Mouse (Mus musculus): ENCODE results near the gene Copg1. TPM values are rescaled to one million over a fixed set of nuclear protein-coding genes. Genes with fewer than 3 reads are reported as not detected.

The Copg1 gene
- polyA plus RNA-seq, 1 experiment from 2014 or later: 142 TPM

DNA sequence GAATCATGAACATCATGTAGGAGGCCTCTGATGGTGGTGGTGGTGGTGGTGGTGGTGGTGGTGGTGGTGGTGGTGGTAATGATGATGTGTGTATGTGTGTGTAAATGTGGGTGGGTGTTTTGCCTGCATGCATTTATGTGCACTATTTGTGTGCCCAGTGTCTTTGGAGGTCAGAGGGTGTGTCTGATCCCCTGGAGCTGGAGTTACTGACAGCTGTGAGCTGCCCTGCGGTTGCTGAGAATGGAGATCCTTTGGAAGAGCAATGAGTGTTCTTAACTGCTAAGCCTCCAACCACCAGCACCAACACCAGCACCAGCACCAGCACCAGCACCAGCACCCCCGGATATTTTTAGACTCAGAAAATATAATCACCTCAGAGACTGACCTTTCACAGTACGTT, 5.4 kb upstream of the Copg1 start:
- H3K4me2 ChIP-seq (ENCODE audit: low read depth, low read length, severe bottlenecking): no peak overlapping the region
- WGBS: 77% methylated on average over 3 of the region's 3 CpGs
- DNase-seq (ENCODE audit: low spot score) (no peak), ATAC-seq (replicated peaks; ENCODE audit: low FRiP score) (no peak)
- H3K9ac ChIP-seq (ENCODE audit: low read length): no peak overlapping the region
- no peaks in the 10 kb centered on the region for H3K27me3 ChIP-seq (ENCODE audit: control insufficient read depth, insufficient read depth, low read length)
- no peaks in the 10 kb centered on the region for H3K4me1 ChIP-seq (replicated peaks; ENCODE audit: control insufficient read depth, insufficient read depth, low read length)
- H3K27ac ChIP-seq (ENCODE audit: low read depth, low read length): no peak overlapping the region
- H3K9me3 ChIP-seq (ENCODE audit: control insufficient read depth, low read length): no peaks in the 10 kb centered on the region
- no peak overlapping the region for H3K4me3 ChIP-seq (ENCODE audit: low read depth, low read length)
- H3K36me3 ChIP-seq (ENCODE audit: control insufficient read depth, insufficient read depth, low read length): no peaks in the 10 kb centered on the region

DNA sequence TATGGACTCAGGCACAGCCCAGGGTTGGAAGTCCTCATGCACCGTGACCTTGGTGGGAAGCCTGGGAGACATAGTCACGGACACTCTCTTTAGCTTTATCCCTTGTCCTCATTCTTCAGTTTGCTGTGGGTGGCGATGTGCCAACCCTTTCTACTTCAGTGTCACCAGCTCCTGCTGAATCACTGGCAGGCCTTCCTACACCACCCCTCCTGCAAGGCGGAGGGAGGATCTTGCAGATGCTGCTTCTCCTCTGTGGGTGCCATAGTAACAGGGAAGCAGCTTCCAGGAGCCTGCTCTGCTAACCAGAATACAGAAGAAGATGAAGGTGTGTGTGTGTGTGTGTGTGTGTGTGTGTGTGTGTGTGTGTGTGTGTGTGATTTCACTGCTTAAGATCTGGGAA, 4.8 kb upstream of the Copg1 start:
- Histone ChIP-seq H3K9me3 (ENCODE audit: control insufficient read depth, low read length) (no peaks in the 10 kb centered on the region), H3K27ac (ENCODE audit: low read depth, low read length) (no peak overlapping the region), H3K4me2 (ENCODE audit: low read depth, low read length, severe bottlenecking) (no peak overlapping the region), H3K4me1 (replicated peaks; ENCODE audit: control insufficient read depth, insufficient read depth, low read length) (no peaks in the 10 kb centered on the region), H3K4me3 (ENCODE audit: low read depth, low read length) (no peak overlapping the region), H3K9ac (ENCODE audit: low read length) (no peak overlapping the region), H3K36me3 (ENCODE audit: control insufficient read depth, insufficient read depth, low read length) (no peaks in the 10 kb centered on the region), H3K27me3 (ENCODE audit: control insufficient read depth, insufficient read depth, low read length) (no peaks in the 10 kb centered on the region)
- 65% methylated on average over 4 of the region's 4 CpGs for WGBS
- peak; percentile 39 for DNase-seq (ENCODE audit: low spot score)
- no peak for ATAC-seq (replicated peaks; ENCODE audit: low FRiP score)

DNA sequence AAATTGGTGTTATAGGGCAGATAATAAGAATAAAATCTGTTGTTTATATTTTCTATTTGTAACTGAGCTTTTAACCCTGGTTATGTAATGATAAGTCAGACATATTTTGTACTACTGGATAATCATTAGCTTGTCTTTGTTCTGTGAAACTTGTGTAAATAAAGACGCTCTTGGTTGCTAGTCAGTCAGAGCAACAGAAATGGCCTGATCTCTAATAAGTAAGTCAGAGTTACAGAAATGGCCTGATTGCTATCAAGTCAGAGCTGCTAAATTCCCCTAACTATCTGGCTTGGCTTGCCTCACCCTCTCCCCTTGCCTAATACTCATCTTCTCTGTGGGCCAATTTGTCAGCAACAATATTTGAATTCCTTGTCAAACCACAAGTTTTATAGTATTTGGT, 893 bp upstream of the Copg1 start:
- peaks cover 2% of the 10 kb centered on the region; the same call in 1 of the 2 replicates for H3K36me3 ChIP-seq (ENCODE audit: control insufficient read depth, insufficient read depth, low read length)
- DNase-seq (ENCODE audit: low spot score) (no peak), ATAC-seq (replicated peaks; ENCODE audit: low FRiP score) (no peak)
- WGBS: 94% methylated on average over 1 of the region's 1 CpGs
- H3K27me3 ChIP-seq (ENCODE audit: control insufficient read depth, insufficient read depth, low read length): no peaks in the 10 kb centered on the region
- H3K4me3 ChIP-seq (ENCODE audit: low read depth, low read length): no peak overlapping the region
- H3K4me2 ChIP-seq (ENCODE audit: low read depth, low read length, severe bottlenecking): no peak overlapping the region
- H3K27ac ChIP-seq (ENCODE audit: low read depth, low read length): no peak overlapping the region
- no peaks in the 10 kb centered on the region for H3K9me3 ChIP-seq (ENCODE audit: control insufficient read depth, low read length)
- H3K9ac ChIP-seq (ENCODE audit: low read length): no peak overlapping the region
- H3K4me1 ChIP-seq (replicated peaks; ENCODE audit: control insufficient read depth, insufficient read depth, low read length): peaks cover 6% of the 10 kb centered on the region

DNA sequence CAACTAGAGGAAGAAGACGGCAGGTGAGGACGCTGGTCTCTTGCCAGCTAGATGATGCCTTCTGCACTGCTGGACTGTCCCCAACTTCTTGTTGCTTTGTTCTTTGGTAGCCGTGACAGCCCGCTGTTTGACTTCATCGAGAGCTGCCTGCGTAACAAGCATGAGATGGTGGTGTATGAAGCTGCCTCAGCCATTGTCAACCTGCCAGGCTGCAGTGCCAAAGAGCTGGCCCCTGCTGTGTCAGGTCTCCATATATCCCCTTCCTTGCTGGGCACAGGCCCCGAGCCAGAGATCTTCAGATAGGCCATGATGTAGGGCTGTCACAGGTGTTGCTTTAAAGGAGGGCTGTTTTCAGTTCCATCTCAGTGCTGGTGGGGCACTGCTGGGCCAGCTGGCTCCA, 6.3 kb downstream of the Copg1 start:
- WGBS: 91% methylated on average over 7 of the region's 7 CpGs
- Histone ChIP-seq H3K9ac (ENCODE audit: low read length) (no peak overlapping the region), H3K4me2 (ENCODE audit: low read depth, low read length, severe bottlenecking) (no peak overlapping the region), H3K4me1 (replicated peaks; ENCODE audit: control insufficient read depth, insufficient read depth, low read length) (no peaks in the 10 kb centered on the region), H3K27me3 (ENCODE audit: control insufficient read depth, insufficient read depth, low read length) (no peaks in the 10 kb centered on the region), H3K9me3 (ENCODE audit: control insufficient read depth, low read length) (no peaks in the 10 kb centered on the region), H3K27ac (ENCODE audit: low read depth, low read length) (no peak overlapping the region), H3K36me3 (ENCODE audit: control insufficient read depth, insufficient read depth, low read length) (peaks cover 8% of the 10 kb centered on the region; the same call in 1 of the 2 replicates), H3K4me3 (ENCODE audit: low read depth, low read length) (no peak overlapping the region)
- DNase-seq (ENCODE audit: low spot score) (no peak), ATAC-seq (replicated peaks; ENCODE audit: low FRiP score) (no peak)

DNA sequence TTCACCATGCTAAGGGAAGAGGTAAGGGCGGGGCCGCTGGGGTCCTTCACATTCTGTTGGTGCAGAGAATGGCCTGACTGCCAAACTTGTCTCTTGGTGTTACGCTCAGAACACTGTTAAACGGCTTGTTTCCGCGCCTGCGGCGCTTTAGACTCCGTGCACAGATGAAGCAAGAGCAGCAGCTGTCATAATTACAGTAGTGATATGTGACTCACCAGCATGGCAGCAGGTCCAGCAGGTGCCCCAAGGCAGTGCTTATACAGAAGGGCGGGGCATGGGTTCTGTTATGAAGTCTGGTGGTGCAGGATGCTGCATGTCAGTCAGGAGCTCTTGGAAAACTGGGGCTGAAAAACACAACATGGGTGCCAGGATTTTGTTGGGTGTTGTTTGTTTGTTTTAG, 10.4 kb downstream of the Copg1 start:
- WGBS: 94% methylated on average over 10 of the region's 10 CpGs
- H3K27me3 ChIP-seq (ENCODE audit: control insufficient read depth, insufficient read depth, low read length): no peaks in the 10 kb centered on the region

DNA sequence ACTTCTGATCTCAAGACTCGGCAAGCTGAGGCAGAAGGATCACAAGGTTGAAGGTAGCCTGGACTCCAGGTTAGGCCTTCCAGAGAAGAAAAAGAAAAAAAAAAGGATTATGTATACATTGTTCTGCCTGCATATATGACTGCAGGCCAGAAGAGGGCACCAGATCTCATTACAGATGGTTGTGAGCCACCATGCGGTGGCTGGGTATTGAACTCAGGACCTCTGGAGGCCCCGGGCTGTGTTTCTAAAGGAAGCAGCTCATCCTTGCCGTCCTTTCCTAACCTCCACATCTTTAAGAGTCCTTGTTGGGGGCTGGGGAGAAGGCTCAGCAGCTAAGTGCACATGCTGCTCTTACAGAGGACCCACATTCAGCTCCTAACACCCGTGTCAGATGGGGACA, 19.0 kb downstream of the Copg1 start:
- DNase-seq (ENCODE audit: low spot score) (no peak), ATAC-seq (replicated peaks; ENCODE audit: low FRiP score) (no peak)
- Histone ChIP-seq H3K9ac (ENCODE audit: low read length) (no peak overlapping the region), H3K4me3 (ENCODE audit: low read depth, low read length) (no peak overlapping the region), H3K36me3 (ENCODE audit: control insufficient read depth, insufficient read depth, low read length) (peaks cover 15% of the 10 kb centered on the region), H3K4me2 (ENCODE audit: low read depth, low read length, severe bottlenecking) (no peak overlapping the region), H3K27ac (ENCODE audit: low read depth, low read length) (no peak overlapping the region), H3K9me3 (ENCODE audit: control insufficient read depth, low read length) (no peaks in the 10 kb centered on the region), H3K27me3 (ENCODE audit: control insufficient read depth, insufficient read depth, low read length) (no peaks in the 10 kb centered on the region), H3K4me1 (replicated peaks; ENCODE audit: control insufficient read depth, insufficient read depth, low read length) (no peaks in the 10 kb centered on the region)
- WGBS: 67% methylated on average over 5 of the region's 5 CpGs

More for the DNA sequence above, 10.4 kb downstream of the Copg1 start:
- Histone ChIP-seq H3K4me3 (ENCODE audit: low read depth, low read length) (no peak overlapping the region), H3K4me2 (ENCODE audit: low read depth, low read length, severe bottlenecking) (no peak overlapping the region), H3K9me3 (ENCODE audit: control insufficient read depth, low read length) (no peaks in the 10 kb centered on the region), H3K27ac (ENCODE audit: low read depth, low read length) (no peak overlapping the region), H3K9ac (ENCODE audit: low read length) (no peak overlapping the region), H3K4me1 (replicated peaks; ENCODE audit: control insufficient read depth, insufficient read depth, low read length) (no peaks in the 10 kb centered on the region), H3K36me3 (ENCODE audit: control insufficient read depth, insufficient read depth, low read length) (peaks cover 7% of the 10 kb centered on the region; the same call in 1 of the 2 replicates)
- ATAC-seq (replicated peaks; ENCODE audit: low FRiP score): no peak
- no peak for DNase-seq (ENCODE audit: low spot score)

DNA sequence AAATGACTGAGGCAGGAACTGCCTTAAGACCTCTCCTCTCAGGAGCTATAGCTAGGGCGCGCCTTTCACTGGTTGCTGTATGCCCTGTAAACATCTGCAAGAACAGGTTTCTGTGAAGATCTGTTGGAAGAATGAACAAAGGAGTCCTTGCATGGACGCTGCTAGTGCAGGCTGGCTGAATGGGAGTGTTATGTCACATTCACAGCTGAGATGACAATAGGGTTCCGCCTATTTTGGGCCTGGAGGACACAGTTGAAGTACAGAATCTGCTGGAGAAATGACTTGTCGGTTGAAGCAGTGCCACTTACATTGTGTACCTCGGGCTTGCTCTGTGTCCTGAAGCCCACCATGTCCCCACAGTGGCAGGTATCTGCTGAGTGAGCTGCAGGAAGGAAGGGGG, 21.6 kb downstream of the Copg1 start:
- DNase-seq (ENCODE audit: low spot score) (no peak), ATAC-seq (replicated peaks; ENCODE audit: low FRiP score) (no peak)
- Histone ChIP-seq H3K4me1 (replicated peaks; ENCODE audit: control insufficient read depth, insufficient read depth, low read length) (no peaks in the 10 kb centered on the region), H3K27ac (ENCODE audit: low read depth, low read length) (no peak overlapping the region), H3K4me2 (ENCODE audit: low read depth, low read length, severe bottlenecking) (no peak overlapping the region), H3K36me3 (ENCODE audit: control insufficient read depth, insufficient read depth, low read length) (peaks cover 10% of the 10 kb centered on the region), H3K4me3 (ENCODE audit: low read depth, low read length) (no peak overlapping the region), H3K9ac (ENCODE audit: low read length) (no peak overlapping the region), H3K27me3 (ENCODE audit: control insufficient read depth, insufficient read depth, low read length) (no peaks in the 10 kb centered on the region), H3K9me3 (ENCODE audit: control insufficient read depth, low read length) (no peaks in the 10 kb centered on the region)
- 87% methylated on average over 6 of the region's 6 CpGs for WGBS

DNA sequence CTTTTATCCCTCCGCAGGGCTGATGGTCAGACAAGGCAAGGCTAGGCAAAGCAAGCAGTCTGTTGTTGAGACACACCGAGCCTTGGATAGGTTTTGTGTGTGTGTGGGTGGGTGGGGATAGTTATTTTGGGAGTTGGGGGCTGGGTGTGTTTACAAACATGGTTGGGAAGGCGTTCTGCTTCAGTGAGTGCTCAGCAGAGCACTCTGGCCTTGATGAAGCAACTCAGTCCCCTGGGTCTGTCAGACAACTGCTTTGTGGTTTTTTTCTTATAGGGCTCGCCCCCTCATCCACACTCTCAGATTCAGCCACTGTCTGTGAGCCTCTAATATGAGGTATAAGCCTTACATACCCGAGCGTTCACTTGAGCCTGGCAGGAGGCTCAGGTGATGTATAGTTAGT, 23.9 kb downstream of the Copg1 start:
- DNase-seq (ENCODE audit: low spot score): no peak
- Histone ChIP-seq H3K36me3 (ENCODE audit: control insufficient read depth, insufficient read depth, low read length) (peaks cover 6% of the 10 kb centered on the region), H3K4me3 (ENCODE audit: low read depth, low read length) (no peak overlapping the region), H3K27ac (ENCODE audit: low read depth, low read length) (no peak overlapping the region), H3K9me3 (ENCODE audit: control insufficient read depth, low read length) (no peaks in the 10 kb centered on the region), H3K4me2 (ENCODE audit: low read depth, low read length, severe bottlenecking) (no peak overlapping the region), H3K27me3 (ENCODE audit: control insufficient read depth, insufficient read depth, low read length) (no peaks in the 10 kb centered on the region), H3K4me1 (replicated peaks; ENCODE audit: control insufficient read depth, insufficient read depth, low read length) (no peaks in the 10 kb centered on the region; the same call in 1 of the 2 replicates), H3K9ac (ENCODE audit: low read length) (no peak overlapping the region)
- WGBS: 84% methylated on average over 6 of the region's 6 CpGs
- no peak for ATAC-seq (replicated peaks; ENCODE audit: low FRiP score)

DNA sequence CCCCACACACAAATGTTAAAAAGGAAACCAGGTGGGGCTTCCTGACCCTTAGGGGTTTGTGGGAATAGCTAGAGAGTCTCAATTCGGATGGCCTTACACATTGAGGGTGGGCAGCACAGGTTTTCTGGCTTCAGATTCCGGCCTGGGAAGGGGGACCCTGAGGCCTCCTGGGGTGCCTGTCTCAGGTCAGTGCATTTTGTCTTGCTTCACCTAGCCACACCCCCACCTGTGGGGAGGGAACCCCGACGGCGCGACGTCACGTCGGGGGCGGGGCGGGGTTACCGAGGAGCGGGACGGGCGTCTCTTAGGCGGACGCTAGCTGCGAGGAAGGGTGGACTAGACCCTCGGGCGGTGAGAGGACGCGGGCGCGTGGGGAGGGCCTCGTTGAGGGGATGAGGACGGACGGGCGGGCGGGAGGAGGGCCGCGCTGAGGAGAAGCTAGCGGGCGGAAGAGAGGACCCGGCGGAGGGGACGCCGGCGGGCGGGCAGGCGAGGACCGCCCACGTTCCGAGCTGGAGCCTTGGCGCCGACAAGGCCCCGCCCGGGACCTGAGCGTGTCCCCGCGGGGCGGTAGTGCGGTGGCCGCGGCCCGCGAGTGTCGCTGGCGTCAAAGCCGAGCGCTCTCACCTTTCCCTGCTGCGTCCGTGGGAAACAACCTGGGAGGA, 26.2 kb downstream of the Copg1 start, which contains the start of gene Hmces:
Hmces (plus strand) TSS at position 275 of the 665 bp plus-strand sequence.
- Histone ChIP-seq H3K27ac (ENCODE audit: low read depth, low read length) (peak within 1 kb of the TSS; percentile 63), H3K4me1 (replicated peaks; ENCODE audit: control insufficient read depth, insufficient read depth, low read length) (no peaks in the 10 kb centered on the region; the same call in 1 of the 2 replicates), H3K4me2 (ENCODE audit: low read depth, low read length, severe bottlenecking) (peak within 1 kb of the TSS; percentile 69), H3K9me3 (ENCODE audit: control insufficient read depth, low read length) (no peaks in the 10 kb centered on the region), H3K9ac (ENCODE audit: low read length) (peak within 1 kb of the TSS; percentile 79), H3K4me3 (ENCODE audit: low read depth, low read length) (peak within 1 kb of the TSS; percentile 73), H3K27me3 (ENCODE audit: control insufficient read depth, insufficient read depth, low read length) (no peaks in the 10 kb centered on the region), H3K36me3 (ENCODE audit: control insufficient read depth, insufficient read depth, low read length) (peaks cover 9% of the 10 kb centered on the region)
- DNase-seq (ENCODE audit: low spot score) (peak; percentile 85), ATAC-seq (replicated peaks; ENCODE audit: low FRiP score) (peak; percentile 89)
- under 1% methylated on average over 60 of the region's 62 CpGs for WGBS
